Mouse (Mus musculus): ENCODE measurements around the gene Olfr16. TPM values are rescaled to one million over a fixed set of nuclear protein-coding genes. Genes with fewer than 3 reads are reported as not detected.

The Olfr16 gene
- polyA plus RNA-seq, 1 experiment from 2014 or later, result not detected

GRCm38 (mm10) chr1:172989794-172990634, 39.8 kb downstream of the Olfr16 start:
- H3K4me2 ChIP-seq (ENCODE audit: low read depth, severe bottlenecking), result no peak overlapping the region
- no peak overlapping the region for H3K4me3 ChIP-seq (ENCODE audit: low read depth, low read length)
- no peaks in the 10 kb centered on the region for H3K36me3 ChIP-seq (ENCODE audit: control insufficient read depth, insufficient read depth, low read length)
- H3K9ac ChIP-seq (ENCODE audit: low read length), result no peak overlapping the region
- no peaks in the 10 kb centered on the region for H3K9me3 ChIP-seq (ENCODE audit: control insufficient read depth, low read length)
- H3K27me3 ChIP-seq (ENCODE audit: control insufficient read depth, insufficient read depth, low read length), result no peaks in the 10 kb centered on the region
- ATAC-seq (ENCODE audit: insufficient number of reproducible peaks, low FRiP score, low TSS enrichment, low read depth) (no peak), DNase-seq (ENCODE audit: low spot score) (no peak)
- no peak overlapping the region for H3K27ac ChIP-seq (replicated peaks; ENCODE audit: low read depth, low read length)
- no peaks in the 10 kb centered on the region for H3K4me1 ChIP-seq (ENCODE audit: control insufficient read depth, insufficient read depth, low read length)
- WGBS, result 81% methylated on average over 12 of the region's 12 CpGs

- Histone ChIP-seq H3K27ac (replicated peaks; ENCODE audit: low read depth, low read length) (no peak overlapping the region), H3K4me1 (ENCODE audit: control insufficient read depth, insufficient read depth, low read length) (no peaks in the 10 kb centered on the region), H3K9ac (ENCODE audit: low read length) (no peak overlapping the region), H3K36me3 (ENCODE audit: control insufficient read depth, insufficient read depth, low read length) (no peaks in the 10 kb centered on the region), H3K27me3 (ENCODE audit: control insufficient read depth, insufficient read depth, low read length) (no peaks in the 10 kb centered on the region), H3K9me3 (ENCODE audit: control insufficient read depth, low read length) (no peaks in the 10 kb centered on the region), H3K4me3 (ENCODE audit: low read depth, low read length) (no peak overlapping the region), H3K4me2 (ENCODE audit: low read depth, severe bottlenecking) (no peak overlapping the region)
- no peak for ATAC-seq (ENCODE audit: insufficient number of reproducible peaks, low FRiP score, low TSS enrichment, low read depth)
- 72% methylated on average over 3 of the region's 3 CpGs for WGBS
- no peak for DNase-seq (ENCODE audit: low spot score)
These were observed 40.4 kb downstream of the Olfr16 start for GRCm38 (mm10) chr1:172990635-172991009.

Other genes with a start within 250 kb of the Olfr16 start
- not detected in 2 replicates for gene Apcs, start 55.4 kb upstream of the Olfr16 start, polyA plus RNA-seq (2014; fragmentation: Nextera tagmentation; extraction: Ambion mirVana)
- not detected in 2 replicates for gene Olfr1408, start 187.0 kb downstream of the Olfr16 start, polyA plus RNA-seq (2014; fragmentation: Nextera tagmentation; extraction: Ambion mirVana)
- gene Olfr1406, start 240.2 kb downstream of the Olfr16 start, polyA plus RNA-seq (2014; fragmentation: Nextera tagmentation; extraction: Ambion mirVana), result not detected in 2 replicates
- gene Olfr218, start 247.4 kb downstream of the Olfr16 start, polyA plus RNA-seq (2014; fragmentation: Nextera tagmentation; extraction: Ambion mirVana), result not detected in 2 replicates